Mouse (Mus musculus) ES-Bruce4 (cell line): ENCODE results near the gene Them4.

Experiments used
- CTCF ChIP-seq: IDR thresholded peaks from one replicate; pipeline ENCODE4 v1.8.1; 2011; ENCODE audit warnings: low read depth, low read length
- EP300 ChIP-seq: IDR thresholded peaks from 2 replicates; pipeline ENCODE4 v1.6.1; 2011; ENCODE audit warnings: low read depth, low read length; ENCODE audit not compliant: insufficient read depth
- POLR2A ChIP-seq: IDR thresholded peaks from one replicate; pipeline ENCODE4 v1.8.1; 2011; ENCODE audit warnings: low read length; ENCODE audit not compliant: insufficient read depth

- TF ChIP-seq CTCF (no peak), POLR2A (no peak), EP300 (no peak)
These were observed 67.4 kb downstream of the Them4 start for GRCm38 (mm10) chr3:94377028-94377923.
